Mouse (Mus musculus): ENCODE results near the gene Ppp1r10. TPM values are rescaled to one million over a fixed set of nuclear protein-coding genes. Genes with fewer than 3 reads are reported as not detected.
"Not testable (repeated sequence)": the region's sequence is repeated elsewhere in the genome, so short reads cannot be mapped to it uniquely, and the experiment has no call there.

Ppp1r10 gene
- polyA plus RNA-seq, 1 experiment: 39.6 TPM

DNA sequence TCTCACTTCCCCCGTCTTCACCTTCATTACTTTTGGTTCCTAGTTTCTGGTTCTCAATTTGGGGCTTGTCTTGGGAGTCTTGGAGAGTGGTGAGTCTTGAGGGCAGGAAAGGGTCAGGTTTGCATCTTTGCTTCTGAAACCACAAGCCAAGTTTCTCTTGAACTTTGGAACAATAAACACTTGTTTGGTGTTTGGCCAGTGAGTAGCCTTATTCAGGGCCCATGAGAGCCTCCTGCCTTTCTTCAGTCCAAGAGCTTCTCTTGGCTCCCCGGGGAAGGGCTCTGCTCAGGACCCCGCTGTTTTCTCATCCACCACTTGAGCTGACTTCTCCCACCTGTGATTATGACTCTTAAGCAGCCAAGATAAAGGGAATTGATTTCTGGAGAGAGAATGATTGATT lies 6.3 kb downstream of the Ppp1r10 start:
- no peak for TF ChIP-seq POLR2A (IDR thresholded peaks at IDR 0.05; ENCODE audit: extremely low read depth, insufficient read depth, low read length)
- no peak for TF ChIP-seq CTCF (IDR thresholded peaks at IDR 0.05; ENCODE audit: extremely low read depth, insufficient read depth, low read length)
- peaks cover 7% of the 10 kb centered on the region; the same call in 1 of the 2 replicates for H3K4me1 ChIP-seq (ENCODE audit: control insufficient read depth, insufficient read depth, low read length)
- no peak overlapping the region for H3K27ac ChIP-seq (ENCODE audit: insufficient read depth, low read length)
- H3K4me3 ChIP-seq (ENCODE audit: insufficient read depth, low read length): no peak overlapping the region

DNA sequence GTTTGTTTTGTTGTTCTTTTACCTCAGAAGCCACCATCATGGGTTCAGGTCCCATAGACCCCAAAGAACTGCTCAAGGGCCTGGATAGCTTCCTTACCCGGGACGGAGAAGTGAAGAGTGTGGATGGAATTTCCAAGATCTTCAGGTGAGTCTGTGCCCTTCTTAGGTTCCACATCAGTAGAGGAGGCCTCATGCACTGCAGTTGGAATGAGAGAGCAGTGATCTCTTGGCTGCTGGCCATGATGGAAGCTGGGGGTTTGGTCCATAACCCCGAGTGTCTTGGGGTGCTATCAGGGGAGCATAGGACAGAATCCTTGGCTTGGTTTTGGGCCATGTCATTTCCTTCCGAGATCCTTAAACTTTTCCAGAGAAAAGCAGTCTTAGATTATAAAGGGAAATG lies 7.0 kb downstream of the Ppp1r10 start:
- H3K4me3 ChIP-seq (ENCODE audit: insufficient read depth, low read length): no peak overlapping the region
- TF ChIP-seq POLR2A (IDR thresholded peaks at IDR 0.05; ENCODE audit: extremely low read depth, insufficient read depth, low read length) (no peak), CTCF (IDR thresholded peaks at IDR 0.05; ENCODE audit: extremely low read depth, insufficient read depth, low read length) (no peak)
- no peak overlapping the region for H3K27ac ChIP-seq (ENCODE audit: insufficient read depth, low read length)
- peaks cover 7% of the 10 kb centered on the region; the same call in 1 of the 2 replicates for H3K4me1 ChIP-seq (ENCODE audit: control insufficient read depth, insufficient read depth, low read length)

DNA sequence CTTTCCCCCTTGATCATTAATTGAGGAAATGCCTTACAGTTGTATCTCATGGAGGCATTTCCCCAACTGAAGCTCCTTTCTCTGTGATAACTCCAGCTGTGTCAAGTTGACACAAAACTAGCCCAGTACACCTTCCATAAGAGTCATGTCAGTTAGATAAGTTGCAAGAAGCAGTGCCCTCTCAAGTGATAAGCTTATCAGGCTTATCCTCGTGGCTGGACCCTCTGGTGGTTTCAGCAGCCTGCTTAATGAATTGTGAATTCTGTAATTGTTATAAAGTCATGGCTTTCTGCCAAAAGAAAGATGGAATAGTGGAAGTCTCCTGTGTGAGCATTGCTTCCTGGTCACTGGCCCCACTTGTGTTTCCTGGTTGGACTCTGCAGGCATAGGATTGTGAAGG lies 11.2 kb downstream of the Ppp1r10 start:
- Histone ChIP-seq H3K27ac (ENCODE audit: insufficient read depth, low read length) (no peak overlapping the region), H3K4me3 (ENCODE audit: insufficient read depth, low read length) (no peak overlapping the region), H3K4me1 (ENCODE audit: control insufficient read depth, insufficient read depth, low read length) (no peaks in the 10 kb centered on the region; the same call in 1 of the 2 replicates)
- no peak for TF ChIP-seq CTCF (IDR thresholded peaks at IDR 0.05; ENCODE audit: extremely low read depth, insufficient read depth, low read length)
- no peak for TF ChIP-seq POLR2A (IDR thresholded peaks at IDR 0.05; ENCODE audit: extremely low read depth, insufficient read depth, low read length)

DNA sequence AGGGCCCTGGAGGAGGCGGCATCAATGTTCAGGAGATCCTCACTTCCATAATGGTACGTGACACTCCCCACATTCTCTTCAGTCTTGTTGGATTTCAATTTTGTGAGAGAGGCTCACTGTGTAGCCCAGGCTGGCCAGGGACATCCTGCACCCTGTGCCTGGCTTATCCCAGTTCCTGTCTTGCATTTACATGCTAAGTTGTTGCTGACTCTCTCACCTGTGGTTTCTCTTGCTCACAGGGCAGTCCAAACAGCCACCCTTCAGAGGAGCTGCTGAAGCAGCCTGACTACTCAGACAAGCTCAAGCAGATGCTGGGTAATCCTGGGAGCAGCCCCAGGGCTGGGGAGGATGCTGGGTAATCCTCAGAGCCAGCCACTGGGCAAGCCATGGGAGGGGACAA lies 13.3 kb downstream of the Ppp1r10 start:
- TF ChIP-seq POLR2A (IDR thresholded peaks at IDR 0.05; ENCODE audit: extremely low read depth, insufficient read depth, low read length) (no peak), CTCF (IDR thresholded peaks at IDR 0.05; ENCODE audit: extremely low read depth, insufficient read depth, low read length) (no peak)
- Histone ChIP-seq H3K4me1 (ENCODE audit: control insufficient read depth, insufficient read depth, low read length) (no peaks in the 10 kb centered on the region), H3K4me3 (ENCODE audit: insufficient read depth, low read length) (no peak overlapping the region), H3K27ac (ENCODE audit: insufficient read depth, low read length) (no peak overlapping the region)

DNA sequence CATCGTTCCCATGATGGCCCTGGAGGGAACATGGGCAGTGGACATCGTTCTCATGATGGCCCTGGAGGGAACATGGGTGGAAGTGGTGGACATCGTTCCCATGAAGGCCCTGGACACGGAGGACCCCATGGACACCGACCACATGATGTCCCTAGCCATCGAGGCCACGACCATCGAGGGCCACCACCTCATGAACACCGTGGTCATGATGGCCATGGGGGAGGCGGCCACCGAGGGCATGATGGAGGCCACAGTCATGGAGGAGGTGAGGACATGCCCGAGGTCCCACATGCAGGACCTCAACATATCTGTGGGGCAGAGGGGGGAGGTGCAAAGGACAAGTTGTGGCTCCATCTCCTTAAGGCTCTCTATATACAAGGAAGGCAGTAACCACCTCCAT lies 14.4 kb downstream of the Ppp1r10 start:
- H3K4me1 ChIP-seq (ENCODE audit: control insufficient read depth, insufficient read depth, low read length): no peaks in the 10 kb centered on the region
- H3K27ac ChIP-seq (ENCODE audit: insufficient read depth, low read length): no peak overlapping the region
- no peak for TF ChIP-seq POLR2A (IDR thresholded peaks at IDR 0.05; ENCODE audit: extremely low read depth, insufficient read depth, low read length)
- TF ChIP-seq CTCF (IDR thresholded peaks at IDR 0.05; ENCODE audit: extremely low read depth, insufficient read depth, low read length): no peak
- H3K4me3 ChIP-seq (ENCODE audit: insufficient read depth, low read length): no peak overlapping the region

DNA sequence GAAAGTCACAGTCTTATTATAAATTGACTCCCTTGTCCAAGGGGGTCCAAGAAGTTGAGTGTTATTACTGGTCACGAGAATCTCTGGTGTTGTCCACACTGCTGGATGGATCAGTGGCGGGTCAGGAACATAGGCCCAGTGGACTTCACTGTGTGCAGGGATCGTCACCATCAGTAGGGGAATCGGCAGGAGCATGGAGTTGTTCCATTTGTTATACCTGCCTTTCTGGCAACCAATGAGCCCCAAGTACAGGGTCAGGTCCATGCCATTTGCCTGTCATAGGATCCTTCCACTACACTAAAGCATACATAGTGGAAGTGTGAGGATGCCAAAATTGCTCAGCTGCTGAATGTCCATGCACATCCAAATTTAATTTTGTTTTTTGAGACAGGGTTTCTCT lies 16.4 kb downstream of the Ppp1r10 start:
- no peak overlapping the region for H3K27ac ChIP-seq (ENCODE audit: insufficient read depth, low read length)
- H3K4me3 ChIP-seq (ENCODE audit: insufficient read depth, low read length): no peak overlapping the region
- no peaks in the 10 kb centered on the region for H3K4me1 ChIP-seq (ENCODE audit: control insufficient read depth, insufficient read depth, low read length)
- TF ChIP-seq CTCF (IDR thresholded peaks at IDR 0.05; ENCODE audit: extremely low read depth, insufficient read depth, low read length): no peak
- no peak for TF ChIP-seq POLR2A (IDR thresholded peaks at IDR 0.05; ENCODE audit: extremely low read depth, insufficient read depth, low read length)

DNA sequence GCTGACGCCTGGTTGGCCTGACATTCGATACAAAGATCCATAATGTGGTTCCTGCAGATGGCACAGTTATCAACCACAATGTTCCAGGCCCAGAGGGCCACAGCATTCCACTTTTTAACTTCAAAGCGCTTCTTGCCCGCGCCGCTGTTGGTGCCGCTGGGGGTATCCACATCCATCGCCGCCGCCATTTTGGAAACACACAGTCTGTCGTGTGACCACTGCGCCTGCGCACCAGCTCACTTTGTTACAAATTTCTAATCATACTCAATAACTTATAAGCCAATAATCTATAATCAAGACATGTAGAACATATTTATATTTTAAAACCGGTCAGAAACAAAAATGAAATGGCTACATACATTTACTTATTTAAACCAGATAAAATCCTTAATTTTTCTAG lies 19.5 kb downstream of the Ppp1r10 start:
- not testable (repeated sequence) for H3K27ac ChIP-seq (ENCODE audit: insufficient read depth, low read length); H3K4me3 ChIP-seq (ENCODE audit: insufficient read depth, low read length); H3K4me1 ChIP-seq (ENCODE audit: control insufficient read depth, insufficient read depth, low read length)

DNA sequence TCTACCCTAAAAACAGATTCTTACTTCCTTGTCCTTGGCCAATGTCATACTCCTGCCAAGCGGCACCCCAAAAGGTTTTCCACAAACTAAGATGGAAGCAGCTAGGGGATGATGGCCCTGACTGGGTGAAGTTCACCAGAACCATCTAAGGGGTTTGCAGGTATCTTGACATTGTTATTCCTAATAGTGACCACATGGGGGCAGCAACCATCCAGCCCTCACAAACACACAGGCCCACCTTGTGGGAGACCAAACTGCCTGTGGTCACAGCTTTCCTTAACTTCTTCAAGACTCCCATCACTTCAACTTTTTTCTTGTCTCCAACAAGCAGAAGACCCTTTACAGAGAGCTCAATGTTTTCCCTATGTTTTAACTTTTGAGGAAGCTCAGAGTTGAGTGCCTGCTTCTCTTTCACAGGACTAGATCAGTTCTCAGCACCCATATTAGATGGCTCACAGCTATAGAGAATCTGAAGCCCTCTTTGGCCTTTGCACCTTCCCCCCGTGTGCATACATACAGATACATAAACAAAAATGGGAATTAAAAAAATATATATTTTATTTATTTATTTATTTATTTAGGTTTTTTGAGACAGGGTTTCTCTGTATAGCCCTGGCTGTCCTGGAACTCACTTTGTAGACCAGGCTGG lies 21.6 kb downstream of the Ppp1r10 start:
- H3K4me1 ChIP-seq (ENCODE audit: control insufficient read depth, insufficient read depth, low read length): no peaks in the 10 kb centered on the region
- no peak overlapping the region for H3K27ac ChIP-seq (ENCODE audit: insufficient read depth, low read length)
- TF ChIP-seq POLR2A (IDR thresholded peaks at IDR 0.05; ENCODE audit: extremely low read depth, insufficient read depth, low read length): no peak
- peak; percentile 79 for TF ChIP-seq CTCF (IDR thresholded peaks at IDR 0.05; ENCODE audit: extremely low read depth, insufficient read depth, low read length)
- H3K4me3 ChIP-seq (ENCODE audit: insufficient read depth, low read length): no peak overlapping the region

DNA sequence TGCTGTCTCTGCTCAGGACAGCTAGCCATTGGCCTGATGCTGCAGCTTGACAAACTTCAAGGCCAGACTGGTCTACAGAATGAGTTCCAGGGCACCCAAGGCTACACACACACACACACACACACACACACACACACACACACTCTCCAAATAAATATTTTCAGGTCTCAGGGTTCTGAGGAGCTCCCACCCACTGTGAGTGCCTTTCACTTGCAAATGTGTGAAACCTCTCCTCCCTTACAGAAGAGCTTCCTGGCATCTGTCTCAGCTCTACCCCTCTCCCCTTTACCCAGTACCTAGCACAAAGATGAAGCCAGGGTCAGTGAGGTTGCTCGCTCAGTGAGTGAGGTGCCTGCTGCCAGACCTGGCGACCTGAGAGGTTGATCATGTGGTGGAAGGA lies 22.9 kb downstream of the Ppp1r10 start:
- Histone ChIP-seq H3K27ac (ENCODE audit: insufficient read depth, low read length) (no peak overlapping the region), H3K4me1 (ENCODE audit: control insufficient read depth, insufficient read depth, low read length) (no peaks in the 10 kb centered on the region), H3K4me3 (ENCODE audit: insufficient read depth, low read length) (no peak overlapping the region)
- TF ChIP-seq CTCF (IDR thresholded peaks at IDR 0.05; ENCODE audit: extremely low read depth, insufficient read depth, low read length) (no peak), POLR2A (IDR thresholded peaks at IDR 0.05; ENCODE audit: extremely low read depth, insufficient read depth, low read length) (no peak)

DNA sequence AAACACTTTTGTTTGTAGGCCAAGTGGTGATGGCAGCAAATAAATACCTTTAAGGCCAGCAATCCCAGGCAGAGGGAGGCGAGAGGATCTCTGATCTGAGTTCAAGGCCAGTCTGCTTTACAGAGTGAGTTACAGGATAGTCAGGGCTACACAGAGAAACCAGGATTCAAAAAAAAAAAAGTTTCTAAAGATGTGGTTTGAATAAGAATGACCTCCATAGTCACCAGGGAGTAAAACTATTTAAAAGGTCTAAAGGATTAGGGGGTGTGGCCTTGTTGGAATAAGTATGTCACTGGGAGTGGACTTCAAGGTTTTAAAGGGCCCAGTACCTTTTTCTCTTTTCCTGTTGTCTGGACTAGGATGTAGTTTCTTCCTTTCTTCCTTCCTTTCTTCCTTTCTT lies 23.7 kb downstream of the Ppp1r10 start:
- Histone ChIP-seq H3K4me3 (ENCODE audit: insufficient read depth, low read length) (no peak overlapping the region), H3K27ac (ENCODE audit: insufficient read depth, low read length) (no peak overlapping the region), H3K4me1 (ENCODE audit: control insufficient read depth, insufficient read depth, low read length) (no peaks in the 10 kb centered on the region)
- TF ChIP-seq CTCF (IDR thresholded peaks at IDR 0.05; ENCODE audit: extremely low read depth, insufficient read depth, low read length) (no peak), POLR2A (IDR thresholded peaks at IDR 0.05; ENCODE audit: extremely low read depth, insufficient read depth, low read length) (no peak)

DNA sequence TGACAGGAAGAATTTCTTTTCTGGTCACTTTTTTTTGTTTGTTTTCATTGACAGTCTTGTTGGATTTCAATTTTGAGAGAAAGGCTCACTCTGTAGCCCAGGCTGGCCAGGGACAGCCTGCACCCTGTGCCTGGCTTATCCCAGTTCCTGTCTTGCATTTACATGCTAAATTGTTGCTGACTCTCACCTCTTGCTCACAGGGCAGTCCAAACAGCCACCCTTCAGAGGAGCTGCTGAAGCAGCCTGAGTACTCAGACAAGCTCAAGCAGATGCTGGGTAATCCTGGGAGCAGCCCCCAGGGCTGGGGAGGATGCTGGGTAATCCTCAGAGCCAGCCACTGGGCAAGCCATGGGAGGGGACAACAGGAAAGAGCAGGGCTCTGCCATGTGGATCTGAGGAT lies 34.7 kb downstream of the Ppp1r10 start:
- not testable (repeated sequence) for H3K4me3 ChIP-seq (ENCODE audit: insufficient read depth, low read length); H3K4me1 ChIP-seq (ENCODE audit: control insufficient read depth, insufficient read depth, low read length); H3K27ac ChIP-seq (ENCODE audit: insufficient read depth, low read length)

DNA sequence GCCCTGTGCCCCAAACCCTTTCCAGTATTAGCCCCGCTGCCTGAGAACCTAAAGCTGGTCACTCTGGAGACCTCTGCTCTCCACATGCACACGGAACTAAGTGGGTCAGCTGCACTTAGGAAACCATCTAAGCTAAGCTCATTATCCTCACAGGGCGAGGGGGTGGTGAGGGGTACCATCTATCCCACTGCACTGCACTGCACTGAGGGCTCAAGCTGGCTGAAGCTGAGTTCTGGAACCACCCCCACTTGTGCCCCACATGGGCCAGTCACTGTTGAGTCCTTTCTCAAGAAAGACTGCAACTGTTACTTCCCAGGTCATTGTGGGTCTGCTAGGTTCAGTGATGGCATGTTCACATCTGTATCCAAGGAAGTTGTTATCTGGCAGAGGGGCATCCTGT lies 36.3 kb downstream of the Ppp1r10 start:
- H3K4me1 ChIP-seq (ENCODE audit: control insufficient read depth, insufficient read depth, low read length); H3K27ac ChIP-seq (ENCODE audit: insufficient read depth, low read length); H3K4me3 ChIP-seq (ENCODE audit: insufficient read depth, low read length): not testable (repeated sequence)
